Mouse (Mus musculus) lung, embryonic 14.5 days (tissue): Measurements from ENCODE around the gene Ctnnbip1. TPM values are rescaled to one million over a fixed set of nuclear protein-coding genes. Genes with fewer than 3 reads are reported as not detected.
A peak's percentile ranks its signal among the peaks of the same experiment; 100 is the strongest.

Experiments
- ATAC-seq: fragments of 200-750 bp; cut with Nextera tagmentation; 2 replicates; pipeline ENCODE4 v1.8.0; 2017; ENCODE audit warnings: mild to moderate bottlenecking, moderate TSS enrichment, moderate library complexity; ENCODE audit not compliant: insufficient read depth
- DNase-seq: peaks from one replicate; pipeline ENCODE4 v3.0.0-alpha.2; 2015
- H3K27ac ChIP-seq: fragments of 300-500 bp; sonication (generic); 2 replicates; pipeline ENCODE4 v1.5.1; 2014; ENCODE audit warnings: low read depth, mild to moderate bottlenecking, moderate library complexity
- H3K27me3 ChIP-seq: fragments of 300-500 bp; sonication (generic); 2 replicates; pipeline ENCODE4 v1.6.1; 2014; ENCODE audit warnings: low read length, control low read depth; ENCODE audit not compliant: insufficient read depth
- H3K36me3 ChIP-seq: fragments of 300-500 bp; sonication (generic); 2 replicates; pipeline ENCODE4 v1.6.1; 2014; ENCODE audit warnings: control low read depth; ENCODE audit not compliant: insufficient read depth
- H3K4me1 ChIP-seq: fragments of 300-500 bp; sonication (generic); 2 replicates; pipeline ENCODE4 v1.6.1; 2014; ENCODE audit warnings: antibody characterized with exemption, control low read depth; ENCODE audit not compliant: insufficient read depth
- H3K4me2 ChIP-seq: fragments of 300-500 bp; sonication (generic); 2 replicates; pipeline ENCODE4 v1.6.1; 2014; ENCODE audit warnings: mild to moderate bottlenecking
- H3K4me3 ChIP-seq: fragments of 300-500 bp; sonication (generic); 2 replicates; pipeline ENCODE4 v1.5.1; 2014; ENCODE audit warnings: low read depth, low read length
- H3K9ac ChIP-seq: fragments of 300-500 bp; sonication (generic); 2 replicates; pipeline ENCODE4 v1.6.1; 2014
- H3K9me3 ChIP-seq: fragments of 300-500 bp; sonication (generic); 2 replicates; pipeline ENCODE4 v1.6.1; 2016; ENCODE audit warnings: low read depth, low read length, control low read depth
- CTCF ChIP-seq: IDR thresholded peaks from 2 replicates; pipeline ENCODE4 v1.5.1; 2016; ENCODE audit warnings: antibody characterized with exemption, low read depth
- WGBS: fragments of 180-500 bp; shearing (Covaris S2); extraction: QIAGEN DNeasy Blood & Tissue Kit; methylation state at CpG from one replicate; pipeline ENCODE4 v1.1.7; 2014; 5-methylcytosine and 5-hydroxymethylcytosine counted together
- polyA plus RNA-seq: library from polyadenylated mRNA; unstranded; fragments of >200 nt; fragmentation: Nextera tagmentation; extraction: Ambion mirVana; gene quantifications from 2 replicates; pipeline ENCODE4 v1.2.1, GENCODE M21; 2014

The Ctnnbip1 gene
- polyA plus RNA-seq, 1 experiment from 2014 or later = 65.4 TPM

DNA sequence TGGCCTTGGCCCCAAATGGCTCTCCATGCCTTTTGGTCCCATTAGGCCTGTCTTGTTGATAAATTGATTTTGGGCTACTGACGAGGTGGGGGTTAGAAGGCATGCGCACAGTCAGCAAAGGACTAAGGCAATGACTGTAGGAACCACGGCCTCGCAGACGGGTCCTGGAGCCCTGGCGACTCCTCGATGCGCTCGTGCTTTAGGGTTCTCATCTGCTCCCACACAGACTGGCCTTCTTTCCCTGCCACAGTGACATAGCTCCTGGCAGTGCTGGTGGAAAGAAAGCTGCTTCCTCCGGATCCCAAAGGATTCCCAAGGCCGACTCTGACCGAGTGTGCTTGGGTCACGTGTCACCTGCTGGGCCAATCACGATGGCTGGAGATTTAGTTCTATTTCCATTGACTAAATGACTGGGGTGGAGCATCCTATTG, 56.4 kb downstream of the Ctnnbip1 start:
- H3K27ac ChIP-seq = no peak overlapping the region
- WGBS = 70% methylated on average over 14 of the region's 14 CpGs
- H3K4me2 ChIP-seq = no peak overlapping the region
- H3K27me3 ChIP-seq = no peaks in the 10 kb centered on the region
- no peaks in the 10 kb centered on the region for H3K9me3 ChIP-seq
- no peak for DNase-seq
- peaks cover 8% of the 10 kb centered on the region for H3K4me1 ChIP-seq
- H3K9ac ChIP-seq = no peak overlapping the region
- no peaks in the 10 kb centered on the region for H3K36me3 ChIP-seq
- no peak for TF ChIP-seq CTCF
- H3K4me3 ChIP-seq = no peak overlapping the region
- ATAC-seq = no peak

DNA sequence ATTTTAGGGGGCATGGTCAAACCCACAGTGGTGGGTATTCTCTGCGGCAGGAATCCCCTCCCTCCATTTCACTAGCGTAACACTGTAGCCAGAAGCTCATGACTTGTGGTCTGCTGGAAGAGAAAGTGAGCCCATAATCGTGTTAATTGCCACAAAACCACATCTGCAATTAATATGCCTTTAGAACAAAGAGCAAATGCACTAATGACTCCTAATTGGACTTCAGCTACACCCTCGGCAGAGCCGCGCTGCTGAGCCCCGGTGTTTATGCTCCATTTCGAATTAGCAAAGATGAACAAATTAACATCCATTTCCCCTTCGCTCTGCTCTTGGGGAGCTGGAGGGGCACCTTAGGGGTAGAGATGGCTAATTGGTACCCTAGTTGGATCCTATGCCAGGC, 58.0 kb downstream of the Ctnnbip1 start:
- H3K9me3 ChIP-seq = no peaks in the 10 kb centered on the region
- H3K4me1 ChIP-seq = peaks cover 6% of the 10 kb centered on the region
- ATAC-seq (no peak), DNase-seq (no peak)
- H3K9ac ChIP-seq = no peak overlapping the region
- no peaks in the 10 kb centered on the region for H3K36me3 ChIP-seq
- H3K4me2 ChIP-seq = no peak overlapping the region
- TF ChIP-seq CTCF = no peak
- no peak overlapping the region for H3K4me3 ChIP-seq
- H3K27ac ChIP-seq = no peak overlapping the region
- 81% methylated on average over 9 of the region's 9 CpGs for WGBS
- H3K27me3 ChIP-seq = no peaks in the 10 kb centered on the region

DNA sequence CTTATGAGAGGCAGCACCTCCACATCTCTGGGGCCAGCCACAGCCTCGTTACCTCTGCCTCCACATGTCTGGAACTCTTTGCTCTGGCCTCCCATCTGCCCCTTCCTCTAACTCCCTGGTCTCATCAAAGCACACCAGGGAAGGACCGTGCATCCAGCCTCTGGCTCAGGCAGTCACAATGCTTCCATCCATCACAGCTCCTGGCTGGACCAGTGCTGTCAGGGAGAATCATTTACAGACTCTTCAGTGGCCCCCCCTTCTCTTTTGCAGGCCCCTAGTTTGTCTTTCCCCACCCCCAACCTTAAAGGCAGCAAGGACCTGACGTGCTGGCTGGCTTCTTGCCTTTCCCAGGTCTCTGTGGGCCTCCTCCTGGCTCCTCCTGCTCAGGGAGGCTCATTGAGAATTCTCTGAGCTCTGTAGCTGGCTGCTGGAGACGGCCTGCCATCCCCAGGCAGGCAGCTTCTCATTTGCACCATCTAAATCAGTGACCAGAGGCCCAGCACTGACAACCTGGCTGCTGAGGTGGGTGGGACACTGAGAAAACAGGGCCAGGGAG, 59.0 kb downstream of the Ctnnbip1 start:
- WGBS = 18% methylated on average over 4 of the region's 4 CpGs
- H3K4me3 ChIP-seq = no peak overlapping the region
- no peak for ATAC-seq

DNA sequence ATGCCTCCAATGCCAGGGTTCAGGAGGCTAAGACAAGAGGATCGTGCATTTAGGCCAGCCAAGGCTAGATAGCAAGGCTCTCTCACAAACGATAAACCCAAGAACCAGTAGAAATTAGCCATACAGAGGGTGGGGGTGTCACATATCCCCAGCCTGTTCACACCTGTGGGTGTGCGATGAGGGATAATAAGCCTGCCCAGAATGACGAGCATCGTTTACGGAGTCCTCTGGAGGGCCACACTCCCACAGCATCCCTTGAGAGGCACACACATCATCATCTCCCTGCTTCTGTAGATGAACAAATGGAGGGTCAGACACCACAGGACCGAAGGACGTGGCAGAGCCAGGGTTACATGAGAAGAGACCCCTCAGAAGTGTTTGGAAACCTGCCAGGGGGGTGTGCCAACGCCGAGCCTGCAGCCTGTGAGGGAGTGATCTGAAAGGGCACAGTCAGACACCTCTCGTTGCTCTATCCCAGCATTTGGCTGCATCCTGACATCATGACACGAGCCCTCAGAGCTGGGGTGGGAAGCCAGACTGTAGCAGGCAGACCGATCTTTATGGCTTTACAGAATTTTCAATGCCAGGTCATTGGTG, 60.1 kb downstream of the Ctnnbip1 start:
- TF ChIP-seq CTCF = no peak
- whole genome bisulfite sequencing = 56% methylated on average over 13 of the region's 13 CpGs
- H3K9ac ChIP-seq = no peak overlapping the region
- H3K36me3 ChIP-seq = no peaks in the 10 kb centered on the region
- DNase-seq = no peak
- H3K9me3 ChIP-seq = no peaks in the 10 kb centered on the region
- H3K4me2 ChIP-seq = no peak overlapping the region
- no peaks in the 10 kb centered on the region for H3K4me1 ChIP-seq
- no peak overlapping the region for H3K4me3 ChIP-seq
- H3K27ac ChIP-seq = no peak overlapping the region
- no peaks in the 10 kb centered on the region for H3K27me3 ChIP-seq
- ATAC-seq = no peak

More for the DNA sequence above, 59.0 kb downstream of the Ctnnbip1 start:
- Histone ChIP-seq H3K4me1 (no peaks in the 10 kb centered on the region; the same call in 1 of the 2 replicates), H3K4me2 (no peak overlapping the region), H3K27me3 (no peaks in the 10 kb centered on the region), H3K27ac (no peak overlapping the region), H3K9me3 (no peaks in the 10 kb centered on the region), H3K9ac (0 out of 2 replicates have a peak overlapping the region, but pooled peaks have one; percentile 22), H3K36me3 (no peaks in the 10 kb centered on the region)
- TF ChIP-seq CTCF = no peak
- no peak for DNase-seq

DNA sequence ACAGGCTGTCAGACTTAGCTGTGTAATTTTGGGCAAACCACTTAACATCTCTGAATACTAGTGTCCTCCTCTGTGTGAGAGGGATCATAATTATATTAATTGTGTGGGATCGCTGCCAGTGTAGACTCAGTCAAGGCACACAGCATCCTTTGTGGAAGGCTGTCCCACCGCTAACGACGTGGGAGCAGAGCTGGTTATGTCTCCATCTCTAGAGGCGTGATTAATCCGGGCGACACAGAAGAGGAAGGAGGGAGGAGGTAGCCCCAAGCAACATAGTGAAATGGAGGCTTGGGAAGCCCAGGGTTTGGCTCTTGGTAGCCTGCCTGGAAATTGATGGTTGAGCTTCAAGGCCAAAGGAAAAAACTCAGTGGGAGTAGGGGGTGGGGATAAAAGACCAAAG, 60.8 kb downstream of the Ctnnbip1 start:
- DNase-seq (no peak), ATAC-seq (no peak)
- Histone ChIP-seq H3K4me3 (no peak overlapping the region), H3K36me3 (no peaks in the 10 kb centered on the region), H3K27ac (no peak overlapping the region), H3K4me1 (no peaks in the 10 kb centered on the region), H3K9ac (no peak overlapping the region), H3K27me3 (no peaks in the 10 kb centered on the region), H3K9me3 (no peaks in the 10 kb centered on the region), H3K4me2 (no peak overlapping the region)
- TF ChIP-seq CTCF = no peak
- WGBS = 55% methylated on average over 7 of the region's 7 CpGs

DNA sequence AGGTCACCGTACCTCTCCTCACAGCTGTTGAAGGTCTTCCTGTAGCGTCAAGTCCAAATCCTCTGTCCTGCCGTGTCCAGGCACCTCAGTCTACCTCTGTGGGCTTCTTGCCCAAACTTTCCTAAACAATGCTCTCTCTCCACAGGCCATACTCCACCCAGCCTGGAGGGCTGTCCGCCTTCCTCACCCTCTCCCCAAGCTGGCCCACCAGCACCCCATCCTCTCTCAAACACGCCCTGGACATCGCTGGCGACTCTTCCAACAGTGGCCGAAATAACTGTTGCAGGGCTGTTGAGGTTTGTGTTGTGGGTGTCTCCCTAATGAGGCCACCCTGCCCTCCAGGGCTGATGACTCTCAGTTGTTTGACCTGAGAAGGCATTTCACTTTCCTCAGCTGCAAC, 67.2 kb downstream of the Ctnnbip1 start:
- WGBS = 77% methylated on average over 8 of the region's 8 CpGs

DNA sequence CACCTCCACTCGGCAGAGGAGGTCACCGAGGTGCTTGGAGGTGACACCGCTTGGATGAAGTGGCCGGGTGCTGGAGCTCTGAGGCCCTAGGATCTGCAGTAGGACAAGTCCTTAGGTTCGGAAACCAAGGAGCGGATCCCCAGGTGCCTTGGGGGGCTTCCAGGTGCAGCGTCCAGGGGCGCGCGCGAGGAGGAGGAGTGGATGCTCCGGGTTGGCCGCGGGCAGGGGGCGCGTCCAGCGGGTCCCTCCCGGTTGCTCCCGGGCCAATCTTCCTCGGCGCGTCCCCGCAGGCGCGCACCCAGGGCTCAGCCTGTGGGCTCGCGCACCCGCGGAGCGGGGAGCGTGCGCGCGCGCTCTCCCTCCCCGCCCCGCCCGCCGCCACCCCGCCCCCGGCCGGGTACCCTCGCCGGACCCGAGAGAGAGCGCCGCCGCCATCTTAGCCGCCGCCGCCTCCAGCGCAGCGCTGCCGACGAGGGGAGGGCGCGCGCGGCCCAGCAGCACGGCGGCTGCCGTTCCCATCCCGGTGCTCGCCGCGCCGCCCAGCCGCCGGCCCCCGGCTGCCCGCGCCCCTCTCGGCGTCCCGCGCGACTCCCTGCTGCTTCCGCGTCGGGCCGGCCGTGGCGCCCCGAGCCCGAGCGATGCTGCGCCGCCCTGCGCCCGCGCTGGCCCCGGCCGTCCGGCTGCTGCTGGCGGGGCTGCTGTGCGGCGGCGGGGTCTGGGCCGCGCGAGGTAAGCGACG, 68.2 kb downstream of the Ctnnbip1 start, which contains the start of gene Clstn1:
Clstn1 (plus strand) TSS at position 425 of the 739 bp plus-strand sequence.
- under 1% methylated on average over 101 of the region's 103 CpGs for WGBS
- peak within 1 kb of the TSS; percentile 90 for H3K4me3 ChIP-seq
- peak within 1 kb of the TSS; percentile 85 for H3K9ac ChIP-seq
- peak; percentile 87 for DNase-seq
- H3K4me1 ChIP-seq = 0 out of 2 replicates have a peak, but pooled peaks cover 5% of the 10 kb centered on the region
- H3K27me3 ChIP-seq = peaks cover 26% of the 10 kb centered on the region; the same call in 1 of the 2 replicates
- no peaks in the 10 kb centered on the region for H3K9me3 ChIP-seq
- H3K36me3 ChIP-seq = no peaks in the 10 kb centered on the region
- peak; percentile 73 for ATAC-seq
- no peak for TF ChIP-seq CTCF
- H3K4me2 ChIP-seq = peak within 1 kb of the TSS; percentile 99
- no peak within 1 kb of the TSS for H3K27ac ChIP-seq

More for the DNA sequence above, 67.2 kb downstream of the Ctnnbip1 start:
- Histone ChIP-seq H3K4me2 (no peak overlapping the region), H3K4me3 (no peak overlapping the region), H3K27ac (no peak overlapping the region), H3K4me1 (0 out of 2 replicates have a peak, but pooled peaks cover 5% of the 10 kb centered on the region), H3K36me3 (no peaks in the 10 kb centered on the region), H3K9me3 (no peaks in the 10 kb centered on the region), H3K27me3 (peaks cover 26% of the 10 kb centered on the region; the same call in 1 of the 2 replicates), H3K9ac (no peak overlapping the region)
- no peak for ATAC-seq
- DNase-seq = no peak
- no peak for TF ChIP-seq CTCF
